Mouse (Mus musculus): ENCODE results near the gene Ttyh1. TPM values are rescaled to one million over a fixed set of nuclear protein-coding genes. Genes with fewer than 3 reads are reported as not detected.

Ttyh1 gene
- total and polyA plus RNA-seq, 2 experiments: 0.65 to 2.4 TPM

DNA sequence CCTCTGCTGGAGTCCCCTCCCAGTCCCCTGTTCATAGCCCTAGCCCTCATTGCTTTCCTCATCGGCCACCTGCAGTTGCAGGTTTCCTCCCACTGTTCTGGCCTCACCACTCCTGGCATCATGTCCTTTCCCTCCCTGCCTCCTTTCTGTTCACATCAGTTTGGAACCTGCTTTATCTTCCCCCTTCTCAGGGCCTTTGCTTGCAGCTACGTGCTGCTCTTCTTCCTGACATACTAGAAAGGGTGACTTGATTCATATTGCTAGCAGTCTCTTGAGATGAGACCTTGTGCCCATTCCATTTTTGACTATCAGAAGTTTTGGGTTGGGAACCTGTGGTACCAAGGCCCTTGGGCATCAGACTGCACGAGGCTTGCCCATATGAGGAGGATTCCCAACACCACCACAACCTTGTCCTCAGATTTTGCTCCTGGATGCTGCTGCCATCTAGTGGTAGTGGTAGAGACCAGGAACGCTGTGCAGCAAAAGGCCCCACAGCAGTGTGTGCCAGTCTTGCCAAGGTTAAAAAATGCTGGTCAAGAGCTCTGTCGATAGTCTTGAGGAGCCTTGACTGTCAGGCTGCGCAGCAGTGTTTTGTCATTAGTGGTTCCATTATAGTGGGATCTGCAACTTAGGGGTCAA, 26.5 kb downstream of the Ttyh1 start:
- peaks cover 7% of the 10 kb centered on the region; the same call in 1 of the 2 replicates for H3K4me1 ChIP-seq (ENCODE audit: control insufficient read depth, insufficient read depth, low read length)
- TF ChIP-seq POLR2A (IDR thresholded peaks at IDR 0.05; ENCODE audit: extremely low read depth, insufficient read depth, low read length) (no peak), CTCF (IDR thresholded peaks at IDR 0.05; ENCODE audit: low read depth, low read length) (peak; percentile 90)
- H3K79me2 ChIP-seq (ENCODE audit: control insufficient read depth, insufficient read depth, low read length): 0 out of 2 replicates have a peak, but pooled peaks cover 3% of the 10 kb centered on the region
- H3K9ac ChIP-seq (ENCODE audit: low read depth, low read length): no peak overlapping the region
- no peak overlapping the region for H3K27ac ChIP-seq (replicated peaks; ENCODE audit: insufficient read depth, low read depth, low read length)
- peaks cover 34% of the 10 kb centered on the region for H3K36me3 ChIP-seq (ENCODE audit: control insufficient read depth, insufficient read depth, low read length)
- DNase-seq (ENCODE audit: extremely low read depth, low read depth, low spot score): peak; percentile 52
- H3K27me3 ChIP-seq (ENCODE audit: control insufficient read depth, insufficient read depth, low read length): no peaks in the 10 kb centered on the region
- H3K4me3 ChIP-seq (ENCODE audit: insufficient read depth, low read depth, low read length): no peak overlapping the region
- 52% methylated on average over 6 of the region's 6 CpGs for WGBS

DNA sequence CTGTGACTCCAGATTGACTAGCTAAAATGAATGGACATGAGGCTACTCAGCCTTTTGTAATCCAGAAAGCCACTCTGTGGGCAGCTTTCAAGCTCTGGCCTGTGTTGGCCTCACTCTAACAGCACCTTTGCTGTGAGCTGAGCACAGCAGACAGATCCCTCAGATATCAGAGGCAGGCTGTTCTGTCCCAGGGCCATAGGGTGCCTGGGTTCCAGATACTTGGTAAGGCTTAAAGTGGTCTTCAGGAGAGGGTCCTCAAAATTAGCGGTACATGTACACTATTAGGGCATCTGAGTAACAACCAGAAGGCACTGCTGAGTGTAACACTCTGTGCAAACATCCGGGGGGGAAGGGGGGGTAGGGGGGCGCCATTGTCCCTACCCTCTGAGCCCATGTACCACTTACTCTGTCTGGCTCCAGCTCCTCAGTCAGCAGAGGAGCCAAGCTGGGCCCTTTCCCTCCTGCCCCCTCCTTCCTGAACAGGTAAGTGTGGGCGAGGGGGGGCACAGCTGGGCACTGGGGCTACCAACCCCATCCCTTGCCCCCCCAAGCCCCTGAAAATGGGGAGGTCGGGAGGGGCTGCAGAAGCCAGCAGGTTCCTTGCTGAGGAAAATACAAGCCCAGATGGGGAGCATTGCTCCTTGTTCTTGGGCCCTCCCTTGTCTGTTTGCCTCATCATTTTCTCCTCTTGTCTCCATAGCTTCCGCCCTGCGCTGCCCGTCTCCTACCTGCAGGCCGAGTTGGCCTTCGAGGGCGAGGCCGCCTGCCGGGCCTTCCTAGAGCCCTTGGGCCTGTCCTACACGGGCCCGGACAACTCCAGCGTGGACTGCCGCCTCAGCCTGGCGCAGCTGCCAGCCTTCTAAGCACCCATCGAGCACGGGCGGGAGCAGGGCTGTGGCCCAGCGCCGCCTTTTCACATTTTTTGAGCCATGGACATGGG, 27.3 kb downstream of the Ttyh1 start:
- H3K4me3 ChIP-seq (ENCODE audit: insufficient read depth, low read depth, low read length): no peak overlapping the region
- TF ChIP-seq POLR2A (IDR thresholded peaks at IDR 0.05; ENCODE audit: extremely low read depth, insufficient read depth, low read length) (no peak), CTCF (IDR thresholded peaks at IDR 0.05; ENCODE audit: low read depth, low read length) (no peak)
- H3K27ac ChIP-seq (replicated peaks; ENCODE audit: insufficient read depth, low read depth, low read length): no peak overlapping the region
- 91% methylated on average over 23 of the region's 23 CpGs for WGBS
- H3K9ac ChIP-seq (ENCODE audit: low read depth, low read length): no peak overlapping the region
- no peak for DNase-seq (ENCODE audit: extremely low read depth, low read depth, low spot score)
- H3K27me3 ChIP-seq (ENCODE audit: control insufficient read depth, insufficient read depth, low read length): no peaks in the 10 kb centered on the region
- peaks cover 27% of the 10 kb centered on the region for H3K36me3 ChIP-seq (ENCODE audit: control insufficient read depth, insufficient read depth, low read length)
- 0 out of 2 replicates have a peak, but pooled peaks cover 3% of the 10 kb centered on the region for H3K79me2 ChIP-seq (ENCODE audit: control insufficient read depth, insufficient read depth, low read length)
- H3K4me1 ChIP-seq (ENCODE audit: control insufficient read depth, insufficient read depth, low read length): peaks cover 10% of the 10 kb centered on the region; the same call in 1 of the 2 replicates

DNA sequence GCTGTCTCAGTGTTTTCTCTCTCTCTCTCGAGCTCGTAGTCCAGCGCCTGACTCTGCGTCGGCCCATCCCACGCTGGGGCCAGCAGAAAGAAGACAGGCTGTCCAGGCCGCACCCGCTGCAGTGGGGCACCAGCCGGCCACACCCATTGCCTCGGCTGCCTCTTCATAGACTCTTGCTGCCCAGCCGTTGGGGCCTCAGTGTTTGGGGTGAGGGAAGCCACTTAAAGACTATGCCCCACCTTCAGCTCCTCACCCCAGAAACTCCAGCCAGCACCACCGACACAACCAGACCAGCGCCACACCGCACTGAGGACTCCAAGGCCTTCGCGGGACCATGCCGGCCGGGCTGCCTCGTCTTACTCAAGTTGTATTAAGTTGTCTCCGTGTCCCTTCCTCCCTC, 28.2 kb downstream of the Ttyh1 start:
- Histone ChIP-seq H3K36me3 (ENCODE audit: control insufficient read depth, insufficient read depth, low read length) (peaks cover 20% of the 10 kb centered on the region), H3K9ac (ENCODE audit: low read depth, low read length) (no peak overlapping the region), H3K79me2 (ENCODE audit: control insufficient read depth, insufficient read depth, low read length) (no peaks in the 10 kb centered on the region), H3K27me3 (ENCODE audit: control insufficient read depth, insufficient read depth, low read length) (no peaks in the 10 kb centered on the region), H3K4me1 (ENCODE audit: control insufficient read depth, insufficient read depth, low read length) (peaks cover 10% of the 10 kb centered on the region; the same call in 1 of the 2 replicates), H3K4me3 (ENCODE audit: insufficient read depth, low read depth, low read length) (no peak overlapping the region), H3K27ac (replicated peaks; ENCODE audit: insufficient read depth, low read depth, low read length) (no peak overlapping the region)
- 87% methylated on average over 20 of the region's 20 CpGs for WGBS
- no peak for DNase-seq (ENCODE audit: extremely low read depth, low read depth, low spot score)
- TF ChIP-seq POLR2A (IDR thresholded peaks at IDR 0.05; ENCODE audit: extremely low read depth, insufficient read depth, low read length): no peak
- TF ChIP-seq CTCF (IDR thresholded peaks at IDR 0.05; ENCODE audit: low read depth, low read length): no peak

- no peaks in the 10 kb centered on the region for H3K27me3 ChIP-seq (ENCODE audit: control insufficient read depth, insufficient read depth, low read length)
- no peaks in the 10 kb centered on the region for H3K79me2 ChIP-seq (ENCODE audit: control insufficient read depth, insufficient read depth, low read length)
- no peak overlapping the region for H3K4me3 ChIP-seq (ENCODE audit: insufficient read depth, low read depth, low read length)
- TF ChIP-seq POLR2A (IDR thresholded peaks at IDR 0.05; ENCODE audit: extremely low read depth, insufficient read depth, low read length): no peak
- no peak for TF ChIP-seq CTCF (IDR thresholded peaks at IDR 0.05; ENCODE audit: low read depth, low read length)
- WGBS: 84% methylated on average over 4 of the region's 4 CpGs
- peaks cover 19% of the 10 kb centered on the region for H3K36me3 ChIP-seq (ENCODE audit: control insufficient read depth, insufficient read depth, low read length)
- peaks cover 10% of the 10 kb centered on the region; the same call in 1 of the 2 replicates for H3K4me1 ChIP-seq (ENCODE audit: control insufficient read depth, insufficient read depth, low read length)
- DNase-seq (ENCODE audit: extremely low read depth, low read depth, low spot score): no peak
- H3K9ac ChIP-seq (ENCODE audit: low read depth, low read length): no peak overlapping the region
- H3K27ac ChIP-seq (replicated peaks; ENCODE audit: insufficient read depth, low read depth, low read length): no peak overlapping the region
These were observed 28.6 kb downstream of the Ttyh1 start for GRCm38 (mm10) chr7:4147836-4148235.

GRCm38 (mm10) chr7:4148341-4149208, 29.4 kb downstream of the Ttyh1 start:
- Histone ChIP-seq H3K4me3 (ENCODE audit: insufficient read depth, low read depth, low read length) (peak overlapping the region; percentile 84), H3K36me3 (ENCODE audit: control insufficient read depth, insufficient read depth, low read length) (peaks cover 17% of the 10 kb centered on the region), H3K79me2 (ENCODE audit: control insufficient read depth, insufficient read depth, low read length) (no peaks in the 10 kb centered on the region), H3K27ac (replicated peaks; ENCODE audit: insufficient read depth, low read depth, low read length) (peak overlapping the region; percentile 99), H3K4me1 (ENCODE audit: control insufficient read depth, insufficient read depth, low read length) (peaks cover 10% of the 10 kb centered on the region; the same call in 1 of the 2 replicates), H3K9ac (ENCODE audit: low read depth, low read length) (peak overlapping the region; percentile 94), H3K27me3 (ENCODE audit: control insufficient read depth, insufficient read depth, low read length) (no peaks in the 10 kb centered on the region)
- DNase-seq (ENCODE audit: extremely low read depth, low read depth, low spot score): peak; percentile 64
- WGBS: 16% methylated on average over 18 of the region's 18 CpGs
- TF ChIP-seq POLR2A (IDR thresholded peaks at IDR 0.05; ENCODE audit: extremely low read depth, insufficient read depth, low read length) (no peak), CTCF (IDR thresholded peaks at IDR 0.05; ENCODE audit: low read depth, low read length) (no peak)

Measured in liver, adult 2 months (tissue).